Mouse (Mus musculus) cerebellum, adult 2 months (tissue): ENCODE measurements around the gene Stxbp6.

ENCODE experiments used
- CTCF ChIP-seq: fragments of 200-500 bp; IDR thresholded peaks from 2 replicates; pipeline ENCODE4 v1.5.1; 2011; ENCODE audit warnings: low read depth, mild to moderate bottlenecking, control low read depth, low read length, moderate library complexity, borderline replicate concordance; ENCODE audit not compliant: insufficient read depth
- POLR2A ChIP-seq: fragments of 200-500 bp; IDR thresholded peaks from 2 replicates; pipeline ENCODE4 v1.6.1; 2011; ENCODE audit warnings: low read length, control low read depth, borderline replicate concordance; ENCODE audit not compliant: insufficient read depth

GRCm38 (mm10) chr12:45067686-45068085 lies 6.8 kb downstream of the Stxbp6 start:
- TF ChIP-seq POLR2A (no peak), CTCF (no peak)
